Mouse (Mus musculus) myocyte (in vitro differentiated cells): ENCODE measurements at regions not wholly inside any gene's neighbourhood (a gene's known extent, or its start where the extent isn't known, plus 50 kb on each side); places are given as distances from the start of the nearest gene placed in this dataset.

Experiments
- CEBPB ChIP-seq: IDR thresholded peaks from 2 replicates; pipeline ENCODE4 v1.6.1; 2011; ENCODE audit warnings: mild to moderate bottlenecking, moderate library complexity; ENCODE audit not compliant: poor library complexity, insufficient read depth, severe bottlenecking
- MYOD1 ChIP-seq, 3 experiments: IDR thresholded peaks; one replicate each; pipeline ENCODE4 v1.6.1; 2011; ENCODE audit warnings: control low read depth in 2 of 3, low read depth in 2 of 3, mild to moderate bottlenecking in 2 of 3, moderate library complexity in 1 of 3; ENCODE audit not compliant: insufficient read length in 2 of 3, control insufficient read depth in 1 of 3
- MYOG ChIP-seq, 3 experiments: IDR thresholded peaks; one replicate each; pipeline ENCODE4 v1.6.1; 2011; ENCODE audit warnings: control low read depth in 2 of 3, low read depth in 2 of 3, mild to moderate bottlenecking in 2 of 3; ENCODE audit not compliant: insufficient read length in 2 of 3, control insufficient read depth in 1 of 3, insufficient read depth in 1 of 3
- POLR2A ChIP-seq: IDR thresholded peaks from one replicate; pipeline ENCODE4 v1.6.1; 2011; ENCODE audit warnings: low read depth, mild to moderate bottlenecking, control low read depth, moderate library complexity; ENCODE audit not compliant: insufficient read length
- POLR2AphosphoS2 ChIP-seq: IDR thresholded peaks from one replicate; pipeline ENCODE4 v1.6.1; 2011; ENCODE audit warnings: low read depth, control low read depth; ENCODE audit not compliant: insufficient read length
- TCF12 ChIP-seq: IDR thresholded peaks from one replicate; pipeline ENCODE4 v1.6.1; 2011; ENCODE audit warnings: mild to moderate bottlenecking, control low read depth; ENCODE audit not compliant: poor library complexity, insufficient read depth, severe bottlenecking
- USF1 ChIP-seq: IDR thresholded peaks from one replicate; pipeline ENCODE4 v1.6.1; 2011; ENCODE audit warnings: low read depth, mild to moderate bottlenecking, control low read depth, moderate library complexity

DNA sequence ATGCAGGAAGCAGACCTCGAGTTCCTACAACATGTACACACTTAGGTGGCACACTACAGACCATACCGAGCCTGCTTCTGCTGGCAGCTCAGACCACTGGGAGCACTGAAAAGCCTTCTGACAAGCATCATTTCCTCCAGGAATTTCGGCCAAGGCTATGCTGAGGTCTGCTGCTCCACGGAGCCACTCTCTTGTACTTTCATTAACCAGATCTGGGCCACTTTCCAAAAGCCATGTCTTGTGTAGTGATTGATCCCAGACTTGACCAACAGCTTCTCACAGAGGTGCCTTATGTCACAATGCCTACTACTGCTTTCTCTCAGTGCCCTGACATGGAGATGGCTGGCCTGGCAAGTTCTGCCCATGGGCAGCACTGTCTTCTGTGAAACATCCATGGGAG, 394.5 kb upstream of the Gpc5 start:
- TF ChIP-seq POLR2AphosphoS2, result no peak
- TF ChIP-seq MYOD1 (IDR thresholded peaks at IDR 0.05; ENCODE audit: control insufficient read depth in 1 of 3, insufficient read length in 2 of 3, low read depth in 2 of 3), result no peak
- TF ChIP-seq USF1, result no peak
- TF ChIP-seq POLR2A, result no peak
- no peak for TF ChIP-seq TCF12
- TF ChIP-seq MYOG (IDR thresholded peaks at IDR 0.05; ENCODE audit: control insufficient read depth in 1 of 3, insufficient read depth in 1 of 3, insufficient read length in 2 of 3, low read depth in 2 of 3), result no peak
- no peak for TF ChIP-seq CEBPB
